ENCODE assay signal across 19 mouse cellular contexts in genomic region chr10:119735011-119735992, GRCm38 (mm10).
A peak's percentile ranks its signal among the peaks of the same experiment; 100 is the strongest.
DNase-seq lines count a peak whose midpoint lies in the region; ATAC-seq lines count a peak whose summit lies in the region.
"Had no signal": no experiment of that assay in that cellular context is flagged by ENCODE, and none has a peak within 500 bp of the region (broad histone marks: within the 10 kb centered on the region; RNA-seq: fewer than 3 reads in every experiment).

No protein-coding gene starts in this region.

- 56% methylated on average over 19 of the region's 19 CpGs for WGBS in heart, embryonic 12.5 days
- 87% methylated on average over 19 of the region's 19 CpGs for WGBS in midbrain, embryonic 11.5 days
- 88% methylated on average over 19 of the region's 19 CpGs for WGBS in midbrain, embryonic 10.5 days
- 81% methylated on average over 19 of the region's 19 CpGs for WGBS in embryonic facial prominence, embryonic 10.5 days

- no peaks in the 10 kb centered on the region for H3K36me3 ChIP-seq in heart, embryonic 12.5 days
- no peaks in the 10 kb centered on the region for H3K36me3 ChIP-seq in midbrain, embryonic 11.5 days (ENCODE audit: control insufficient read depth, insufficient read depth, low read length)
- no peaks in the 10 kb centered on the region for H3K36me3 ChIP-seq in midbrain, embryonic 10.5 days
- H3K36me3 ChIP-seq in embryonic facial prominence, embryonic 10.5 days (replicated peaks) = no peaks in the 10 kb centered on the region
- H3K36me3 ChIP-seq: hindbrain, embryonic 15.5 days; lung, embryonic 15.5 days had no signal

- H3K27ac ChIP-seq in heart, embryonic 12.5 days (ENCODE audit: poor library complexity, severe bottlenecking) = no peak overlapping the region
- H3K27ac ChIP-seq in midbrain, embryonic 11.5 days (ENCODE audit: low read depth, low read length) = no peak overlapping the region
- no peak overlapping the region for H3K27ac ChIP-seq in midbrain, embryonic 10.5 days (replicated peaks)
- H3K27ac ChIP-seq in embryonic facial prominence, embryonic 10.5 days (replicated peaks) = no peak overlapping the region
- H3K27ac ChIP-seq: hindbrain, embryonic 15.5 days; kidney, postnatal 0 days; liver, embryonic 14.5 days; lung, embryonic 15.5 days; stomach, postnatal 0 days had no signal

- no peak overlapping the region for H3K4me3 ChIP-seq in heart, embryonic 12.5 days
- H3K4me3 ChIP-seq in midbrain, embryonic 11.5 days (ENCODE audit: low read depth, low read length) = no peak overlapping the region
- H3K4me3 ChIP-seq in midbrain, embryonic 10.5 days = no peak overlapping the region
- H3K4me3 ChIP-seq in embryonic facial prominence, embryonic 10.5 days = no peak overlapping the region
- H3K4me3 ChIP-seq: hindbrain, embryonic 15.5 days; lung, embryonic 15.5 days had no signal

- H3K4me2 ChIP-seq in heart, embryonic 12.5 days = peak overlapping the region; percentile 40
- no peak overlapping the region for H3K4me2 ChIP-seq in midbrain, embryonic 11.5 days
- H3K4me2 ChIP-seq: hindbrain, embryonic 15.5 days; lung, embryonic 15.5 days had no signal

- H3K9ac ChIP-seq in heart, embryonic 12.5 days = no peak overlapping the region
- no peak overlapping the region for H3K9ac ChIP-seq in midbrain, embryonic 11.5 days (ENCODE audit: low read length)
- H3K9ac ChIP-seq: hindbrain, embryonic 15.5 days; liver, embryonic 14.5 days; lung, embryonic 15.5 days had no signal

- H3K27me3 ChIP-seq in heart, embryonic 12.5 days (replicated peaks) = no peaks in the 10 kb centered on the region
- H3K27me3 ChIP-seq in midbrain, embryonic 11.5 days (ENCODE audit: control insufficient read depth, insufficient read depth, low read length) = no peaks in the 10 kb centered on the region
- no peaks in the 10 kb centered on the region for H3K27me3 ChIP-seq in midbrain, embryonic 10.5 days (ENCODE audit: low read depth, poor library complexity, severe bottlenecking)
- H3K27me3 ChIP-seq in embryonic facial prominence, embryonic 10.5 days (replicated peaks; ENCODE audit: low read depth, poor library complexity, severe bottlenecking) = no peaks in the 10 kb centered on the region
- H3K27me3 ChIP-seq: hindbrain, embryonic 15.5 days; lung, embryonic 15.5 days had no signal

- ATAC-seq in heart, embryonic 12.5 days (ENCODE audit: insufficient number of reproducible peaks, low FRiP score) = no peak
- no peak for ATAC-seq in midbrain, embryonic 11.5 days (ENCODE audit: low FRiP score)
- ATAC-seq: activated CD4-positive, CD25-positive, alpha-beta regulatory T cell, adult 4 months; intestine, postnatal 0 days had no signal

- intact Hi-C loops in heart, postnatal 10 days (cut with DNase I) = no loop called here

- H3K4me1 ChIP-seq in heart, embryonic 12.5 days (replicated peaks) = peaks cover 33% of the 10 kb centered on the region
- no peaks in the 10 kb centered on the region for H3K4me1 ChIP-seq in midbrain, embryonic 11.5 days (ENCODE audit: control insufficient read depth, insufficient read depth, low read length)
- H3K4me1 ChIP-seq in midbrain, embryonic 10.5 days = no peaks in the 10 kb centered on the region
- 0 out of 2 replicates have a peak, but pooled peaks cover 2% of the 10 kb centered on the region for H3K4me1 ChIP-seq in embryonic facial prominence, embryonic 10.5 days
- H3K4me1 ChIP-seq: lung, embryonic 15.5 days had no signal

- no peaks in the 10 kb centered on the region for H3K9me3 ChIP-seq in heart, embryonic 12.5 days (replicated peaks)
- H3K9me3 ChIP-seq in midbrain, embryonic 11.5 days (ENCODE audit: control insufficient read depth, low read length) = no peaks in the 10 kb centered on the region
- no peaks in the 10 kb centered on the region for H3K9me3 ChIP-seq in midbrain, embryonic 10.5 days (replicated peaks)
- no peaks in the 10 kb centered on the region for H3K9me3 ChIP-seq in embryonic facial prominence, embryonic 10.5 days
- H3K9me3 ChIP-seq: hindbrain, embryonic 15.5 days; lung, embryonic 15.5 days had no signal

- no peak for DNase-seq in heart, postnatal 10 days
- peak; percentile 70 for DNase-seq in midbrain, embryonic 11.5 days (ENCODE audit: low spot score, missing footprints)
- no peak for DNase-seq in midbrain, embryonic 10.5 days (ENCODE audit: low spot score)
- peak; percentile 4 for DNase-seq in embryonic facial prominence, embryonic 10.5 days (ENCODE audit: low spot score)
- DNase-seq in adrenal gland, postnatal 14 days = no peak
- DNase-seq in gastrocnemius, postnatal 10 days = no peak
- DNase-seq: adrenal gland, postnatal 10 days; cerebellum, adult 11-12 months; gastrocnemius, postnatal 25 days; lung, postnatal 4 days; right cerebral cortex, adult 18-20 months had no signal

Comparison
In these comparisons a context has a peak if more than half of its experiments do, and no peak if none do; other contexts are left out.
1. DNase-seq: peak in midbrain, embryonic 11.5 days (single experiment) and embryonic facial prominence, embryonic 10.5 days (single experiment); none in heart, postnatal 10 days (0 of 2), midbrain, embryonic 10.5 days (single experiment), adrenal gland, postnatal 14 days (single experiment) and gastrocnemius, postnatal 10 days (single experiment).